Mouse (Mus musculus): ENCODE data around the gene Gm20807.
"Not testable (repeated sequence)": the region's sequence is repeated elsewhere in the genome, so short reads cannot be mapped to it uniquely, and the experiment has no call there.

Gene Gm20807

GRCm38 (mm10) chrY:13042591-13042990, at the start of gene Gm20807:
Gene Gm20807 (plus strand): TSS chrY:13042891.
- not testable (repeated sequence) for DNase-seq (ENCODE audit: low read depth, low spot score)

All from telencephalon, adult 2 months (tissue).